In genomic region chr2:166977490-166977889, GRCm38 (mm10) we compare ENCODE assay signal across 15 mouse cellular contexts. TPM values are rescaled to one million over a fixed set of nuclear protein-coding genes. Genes with fewer than 3 reads are reported as not detected.
DNase-seq lines count a peak whose midpoint lies in the region; ATAC-seq lines count a peak whose summit lies in the region.
"Had no signal": no experiment of that assay in that cellular context is flagged by ENCODE, and none has a peak within 500 bp of the region (broad histone marks: within the 10 kb centered on the region; RNA-seq: fewer than 3 reads in every experiment).

No protein-coding gene starts in this region.

- WGBS in embryonic facial prominence, embryonic 13.5 days: 56% methylated on average over 3 of the region's 3 CpGs
- 75% methylated on average over 3 of the region's 3 CpGs for WGBS in embryonic facial prominence, embryonic 10.5 days
- WGBS in hindbrain, embryonic 13.5 days: 73% methylated on average over 3 of the region's 3 CpGs
- WGBS in hindbrain, embryonic 11.5 days: 84% methylated on average over 3 of the region's 3 CpGs
- WGBS in embryonic facial prominence, embryonic 14.5 days: 60% methylated on average over 3 of the region's 3 CpGs
- 18% methylated on average over 3 of the region's 3 CpGs for whole genome bisulfite sequencing in liver, embryonic 15.5 days (ENCODE audit: insufficient replicate concordance)

- peak overlapping the region; percentile 44 for H3K27ac ChIP-seq in embryonic facial prominence, embryonic 13.5 days
- no peak overlapping the region for H3K27ac ChIP-seq in embryonic facial prominence, embryonic 10.5 days (replicated peaks)
- H3K27ac ChIP-seq in hindbrain, embryonic 13.5 days: peak overlapping the region; percentile 18; the same call in 1 of the 2 replicates
- no peak overlapping the region for H3K27ac ChIP-seq in hindbrain, embryonic 11.5 days (ENCODE audit: low read depth, low read length)
- peak overlapping the region; percentile 58 for H3K27ac ChIP-seq in embryonic facial prominence, embryonic 14.5 days (replicated peaks; ENCODE audit: low read depth, low read length)
- peak overlapping the region; percentile 35 for H3K27ac ChIP-seq in liver, embryonic 15.5 days (replicated peaks)
- H3K27ac ChIP-seq: kidney, embryonic 15.5 days; midbrain, embryonic 15.5 days; neural tube, embryonic 12.5 days had no signal

- peaks cover 42% of the 10 kb centered on the region for H3K4me1 ChIP-seq in embryonic facial prominence, embryonic 13.5 days
- peaks cover 34% of the 10 kb centered on the region for H3K4me1 ChIP-seq in embryonic facial prominence, embryonic 10.5 days
- peaks cover 41% of the 10 kb centered on the region for H3K4me1 ChIP-seq in hindbrain, embryonic 13.5 days (replicated peaks)
- H3K4me1 ChIP-seq in hindbrain, embryonic 11.5 days (replicated peaks; ENCODE audit: control insufficient read depth, insufficient read depth, low read length): no peaks in the 10 kb centered on the region
- peaks cover 31% of the 10 kb centered on the region for H3K4me1 ChIP-seq in embryonic facial prominence, embryonic 14.5 days (ENCODE audit: control insufficient read depth, insufficient read depth, low read length)
- H3K4me1 ChIP-seq in liver, embryonic 15.5 days (replicated peaks): peaks cover 52% of the 10 kb centered on the region

- no peak overlapping the region for H3K4me3 ChIP-seq in embryonic facial prominence, embryonic 13.5 days
- H3K4me3 ChIP-seq in embryonic facial prominence, embryonic 10.5 days: no peak overlapping the region
- no peak overlapping the region for H3K4me3 ChIP-seq in hindbrain, embryonic 13.5 days
- no peak overlapping the region for H3K4me3 ChIP-seq in hindbrain, embryonic 11.5 days (ENCODE audit: low read depth, low read length)
- no peak overlapping the region for H3K4me3 ChIP-seq in embryonic facial prominence, embryonic 14.5 days (ENCODE audit: low read depth, low read length)
- H3K4me3 ChIP-seq in liver, embryonic 15.5 days (replicated peaks): no peak overlapping the region
- H3K4me3 ChIP-seq: kidney, embryonic 15.5 days; midbrain, embryonic 15.5 days; neural tube, embryonic 12.5 days had no signal

- no peaks in the 10 kb centered on the region; the same call in 1 of the 2 replicates for H3K36me3 ChIP-seq in embryonic facial prominence, embryonic 13.5 days
- peaks cover 4% of the 10 kb centered on the region for H3K36me3 ChIP-seq in embryonic facial prominence, embryonic 10.5 days (replicated peaks)
- no peaks in the 10 kb centered on the region for H3K36me3 ChIP-seq in hindbrain, embryonic 13.5 days
- no peaks in the 10 kb centered on the region for H3K36me3 ChIP-seq in hindbrain, embryonic 11.5 days (ENCODE audit: control insufficient read depth, insufficient read depth, low read length)
- H3K36me3 ChIP-seq in embryonic facial prominence, embryonic 14.5 days (ENCODE audit: control insufficient read depth, insufficient read depth, low read length): no peaks in the 10 kb centered on the region
- H3K36me3 ChIP-seq in liver, embryonic 15.5 days (replicated peaks): no peaks in the 10 kb centered on the region
- H3K36me3 ChIP-seq: kidney, embryonic 15.5 days; midbrain, embryonic 15.5 days; neural tube, embryonic 12.5 days had no signal

- no peak for ATAC-seq in embryonic facial prominence, embryonic 13.5 days (ENCODE audit: insufficient number of reproducible peaks, insufficient read depth, low FRiP score, low TSS enrichment, low read depth)
- ATAC-seq in hindbrain, embryonic 13.5 days (ENCODE audit: low FRiP score): no peak
- no peak for ATAC-seq in hindbrain, embryonic 11.5 days (ENCODE audit: low FRiP score)
- ATAC-seq in embryonic facial prominence, embryonic 14.5 days (ENCODE audit: low read depth): no peak
- ATAC-seq in liver, embryonic 15.5 days (ENCODE audit: insufficient read depth): no peak
- ATAC-seq: midbrain, embryonic 15.5 days had no signal

- H3K9me3 ChIP-seq in embryonic facial prominence, embryonic 13.5 days: no peaks in the 10 kb centered on the region
- 0 out of 2 replicates have a peak, but pooled peaks cover 4% of the 10 kb centered on the region for H3K9me3 ChIP-seq in embryonic facial prominence, embryonic 10.5 days
- no peaks in the 10 kb centered on the region for H3K9me3 ChIP-seq in hindbrain, embryonic 13.5 days
- H3K9me3 ChIP-seq in hindbrain, embryonic 11.5 days (ENCODE audit: control insufficient read depth, low read length): no peaks in the 10 kb centered on the region
- no peaks in the 10 kb centered on the region for H3K9me3 ChIP-seq in embryonic facial prominence, embryonic 14.5 days (ENCODE audit: control insufficient read depth, low read length)
- no peaks in the 10 kb centered on the region for H3K9me3 ChIP-seq in liver, embryonic 15.5 days (replicated peaks)
- H3K9me3 ChIP-seq: kidney, embryonic 15.5 days; midbrain, embryonic 15.5 days; neural tube, embryonic 12.5 days had no signal

- no peak overlapping the region for H3K9ac ChIP-seq in embryonic facial prominence, embryonic 13.5 days
- H3K9ac ChIP-seq in hindbrain, embryonic 13.5 days: no peak overlapping the region
- H3K9ac ChIP-seq in hindbrain, embryonic 11.5 days (ENCODE audit: low read depth, low read length): no peak overlapping the region
- H3K9ac ChIP-seq in embryonic facial prominence, embryonic 14.5 days (ENCODE audit: low read depth, low read length): no peak overlapping the region
- H3K9ac ChIP-seq in liver, embryonic 15.5 days: no peak overlapping the region
- H3K9ac ChIP-seq: kidney, embryonic 15.5 days; midbrain, embryonic 15.5 days; neural tube, embryonic 12.5 days had no signal

- DNase-seq in embryonic facial prominence, embryonic 10.5 days (ENCODE audit: low spot score): no peak
- DNase-seq in hindbrain, embryonic 11.5 days (ENCODE audit: low spot score): no peak
- no peak for DNase-seq in embryonic facial prominence, embryonic 14.5 days (ENCODE audit: low spot score)
- DNase-seq in right cerebral cortex, adult 2 months (ENCODE audit: low spot score in 2 of 2): no peak
- DNase-seq in testis, postnatal 10 days (ENCODE audit: low spot score): no peak
- DNase-seq: cerebellum, adult 18-20 months; heart, adult 18-20 months; lung, postnatal 14 days; thymus, postnatal 4 days had no signal

- H3K27me3 ChIP-seq in embryonic facial prominence, embryonic 13.5 days: no peaks in the 10 kb centered on the region
- H3K27me3 ChIP-seq in embryonic facial prominence, embryonic 10.5 days (replicated peaks; ENCODE audit: low read depth, poor library complexity, severe bottlenecking): no peaks in the 10 kb centered on the region
- H3K27me3 ChIP-seq in hindbrain, embryonic 13.5 days: no peaks in the 10 kb centered on the region
- H3K27me3 ChIP-seq in hindbrain, embryonic 11.5 days (ENCODE audit: control insufficient read depth, insufficient read depth, low read length): no peaks in the 10 kb centered on the region
- H3K27me3 ChIP-seq in embryonic facial prominence, embryonic 14.5 days (replicated peaks; ENCODE audit: control insufficient read depth, insufficient read depth, low read length): no peaks in the 10 kb centered on the region
- H3K27me3 ChIP-seq in liver, embryonic 15.5 days: no peaks in the 10 kb centered on the region
- H3K27me3 ChIP-seq: kidney, embryonic 15.5 days; midbrain, embryonic 15.5 days; neural tube, embryonic 12.5 days had no signal

- no peak overlapping the region for H3K4me2 ChIP-seq in embryonic facial prominence, embryonic 13.5 days
- H3K4me2 ChIP-seq in hindbrain, embryonic 13.5 days: no peak overlapping the region
- no peak overlapping the region for H3K4me2 ChIP-seq in hindbrain, embryonic 11.5 days (replicated peaks; ENCODE audit: low read depth, low read length)
- no peak overlapping the region for H3K4me2 ChIP-seq in embryonic facial prominence, embryonic 14.5 days (ENCODE audit: low read depth, low read length)
- no peak overlapping the region for H3K4me2 ChIP-seq in liver, embryonic 15.5 days
- H3K4me2 ChIP-seq: kidney, embryonic 15.5 days; midbrain, embryonic 15.5 days; neural tube, embryonic 12.5 days had no signal

RNA-seq across cellular contexts. Expression of gene Stau1, which starts 18.6 kb away (rescaled TPM):
- 104 and 105 TPM in 2 replicates for polyA plus RNA-seq in embryonic facial prominence, embryonic 13.5 days (2015; fragmentation: Nextera tagmentation; extraction: Ambion mirVana)
- polyA plus RNA-seq in embryonic facial prominence, embryonic 10.5 days (2016; fragmentation: Nextera tagmentation; extraction: Ambion mirVana): 96.1 and 96.8 TPM in 2 replicates
- polyA plus RNA-seq in hindbrain, embryonic 13.5 days (2015; fragmentation: Nextera tagmentation; extraction: Ambion mirVana): 109 and 113 TPM in 2 replicates
- polyA plus RNA-seq in hindbrain, embryonic 11.5 days (2014; fragmentation: Nextera tagmentation; extraction: Ambion mirVana): 93.0 and 101 TPM in 2 replicates
- 74.7 and 79.3 TPM in 2 replicates for polyA plus RNA-seq in embryonic facial prominence, embryonic 14.5 days (2014; fragmentation: Nextera tagmentation; extraction: Ambion mirVana)
- 24.2 and 26.2 TPM in 2 replicates for polyA plus RNA-seq in liver, embryonic 15.5 days (2015; fragmentation: Nextera tagmentation; extraction: Ambion mirVana)

RNA-seq across cellular contexts. Expression of gene Ddx27, which starts 37.5 kb away (rescaled TPM):
- polyA plus RNA-seq in embryonic facial prominence, embryonic 13.5 days (2015; fragmentation: Nextera tagmentation; extraction: Ambion mirVana): 52.5 and 54.2 TPM in 2 replicates
- 69.0 and 69.9 TPM in 2 replicates for polyA plus RNA-seq in embryonic facial prominence, embryonic 10.5 days (2016; fragmentation: Nextera tagmentation; extraction: Ambion mirVana)
- polyA plus RNA-seq in hindbrain, embryonic 13.5 days (2015; fragmentation: Nextera tagmentation; extraction: Ambion mirVana): 37.3 and 38.0 TPM in 2 replicates
- 37.9 and 40.4 TPM in 2 replicates for polyA plus RNA-seq in hindbrain, embryonic 11.5 days (2014; fragmentation: Nextera tagmentation; extraction: Ambion mirVana)
- polyA plus RNA-seq in embryonic facial prominence, embryonic 14.5 days (2014; fragmentation: Nextera tagmentation; extraction: Ambion mirVana): 31.2 and 34.8 TPM in 2 replicates
- 35.7 and 37.6 TPM in 2 replicates for polyA plus RNA-seq in liver, embryonic 15.5 days (2015; fragmentation: Nextera tagmentation; extraction: Ambion mirVana)

Comparison
In these comparisons a context has a peak if more than half of its experiments do, and no peak if none do; other contexts are left out.
1. H3K27ac ChIP-seq: peak in embryonic facial prominence, embryonic 13.5 days (single experiment), hindbrain, embryonic 13.5 days (single experiment), embryonic facial prominence, embryonic 14.5 days (single experiment) and liver, embryonic 15.5 days (single experiment); none in embryonic facial prominence, embryonic 10.5 days (single experiment) and hindbrain, embryonic 11.5 days (single experiment).